Comparison of ENCODE assay signal across 30 mouse cellular contexts in genomic region chr17:14795074-14795473, GRCm38 (mm10).
"Had no signal": no experiment of that assay in that cellular context is flagged by ENCODE, and none has a peak within 500 bp of the region (broad histone marks: within the 10 kb centered on the region; RNA-seq: fewer than 3 reads in every experiment).

No protein-coding gene starts in this region.

- ATAC-seq: liver, embryonic 12.5 days; liver, postnatal 0 days; lung, postnatal 0 days; midbrain, embryonic 13.5 days; midbrain, embryonic 16.5 days had no signal

- H3K4me2 ChIP-seq: limb, embryonic 12.5 days; limb, embryonic 13.5 days; limb, embryonic 15.5 days; liver, embryonic 11.5 days; liver, embryonic 12.5 days; liver, embryonic 13.5 days; liver, embryonic 15.5 days; lung, embryonic 14.5 days; lung, embryonic 15.5 days; midbrain, embryonic 12.5 days; midbrain, embryonic 13.5 days; neural tube, embryonic 12.5 days had no signal

- H3K27me3 ChIP-seq: limb, embryonic 12.5 days; limb, embryonic 13.5 days; limb, embryonic 15.5 days; liver, embryonic 12.5 days; liver, embryonic 13.5 days; liver, embryonic 15.5 days; lung, embryonic 15.5 days; megakaryocyte, embryonic 14.5 days; midbrain, embryonic 12.5 days; midbrain, embryonic 13.5 days; neural tube, embryonic 12.5 days had no signal

- DNase-seq: left cerebral cortex, postnatal 4 days; liver; liver, embryonic 13.5 days; liver, postnatal 0 days; lung, adult 18-20 months; lung, adult 2 months; lung, embryonic 14.5 days; lung, postnatal 10 days; lung, postnatal 14 days; lung, postnatal 36 days; lung, postnatal 4 days; midbrain, embryonic 14.5 days had no signal

- H3K9ac ChIP-seq: limb, embryonic 12.5 days; limb, embryonic 13.5 days; limb, embryonic 15.5 days; liver, embryonic 12.5 days; liver, embryonic 13.5 days; liver, embryonic 14.5 days; liver, embryonic 15.5 days; liver, postnatal 0 days; lung, embryonic 14.5 days; lung, embryonic 15.5 days; midbrain, embryonic 12.5 days; midbrain, embryonic 13.5 days; neural tube, embryonic 12.5 days had no signal

- H3K36me3 ChIP-seq: limb, embryonic 10.5 days; limb, embryonic 12.5 days; limb, embryonic 13.5 days; limb, embryonic 15.5 days; liver, embryonic 12.5 days; liver, embryonic 13.5 days; liver, embryonic 15.5 days; lung, embryonic 15.5 days; midbrain, embryonic 10.5 days; midbrain, embryonic 12.5 days; midbrain, embryonic 13.5 days; neural tube, embryonic 12.5 days had no signal

- H3K27ac ChIP-seq: left cerebral cortex, adult 2 months; limb, embryonic 10.5 days; limb, embryonic 12.5 days; limb, embryonic 13.5 days; limb, embryonic 15.5 days; liver, embryonic 12.5 days; liver, embryonic 13.5 days; liver, embryonic 14.5 days; liver, embryonic 15.5 days; lung, embryonic 15.5 days; macrophage; midbrain, embryonic 10.5 days; midbrain, embryonic 12.5 days; midbrain, embryonic 13.5 days; neural tube, embryonic 12.5 days had no signal

- H3K4me3 ChIP-seq: left cerebral cortex, adult 2 months; limb, embryonic 10.5 days; limb, embryonic 12.5 days; limb, embryonic 13.5 days; limb, embryonic 15.5 days; liver, embryonic 12.5 days; liver, embryonic 13.5 days; liver, embryonic 15.5 days; lung, embryonic 15.5 days; megakaryocyte, embryonic 14.5 days; midbrain, embryonic 10.5 days; midbrain, embryonic 12.5 days; midbrain, embryonic 13.5 days; neural tube, embryonic 12.5 days had no signal

- H3K9me3 ChIP-seq: limb, embryonic 10.5 days; limb, embryonic 15.5 days; liver, embryonic 12.5 days; liver, embryonic 13.5 days; liver, embryonic 15.5 days; lung, embryonic 15.5 days; midbrain, embryonic 13.5 days had no signal

- H3K4me1 ChIP-seq: limb, embryonic 10.5 days; limb, embryonic 12.5 days; limb, embryonic 13.5 days; limb, embryonic 15.5 days; liver, embryonic 12.5 days; liver, embryonic 13.5 days; liver, embryonic 15.5 days; lung, embryonic 15.5 days; megakaryocyte, embryonic 14.5 days; midbrain, embryonic 10.5 days; midbrain, embryonic 12.5 days; midbrain, embryonic 13.5 days; neural tube, embryonic 12.5 days had no signal
